Mouse (Mus musculus) erythroblast, adult 5-6 weeks (primary cell): ENCODE data around the gene Mylk. TPM values are rescaled to one million over a fixed set of nuclear protein-coding genes. Genes with fewer than 3 reads are reported as not detected.
"Not testable (repeated sequence)": the region's sequence is repeated elsewhere in the genome, so short reads cannot be mapped to it uniquely, and the experiment has no call there.

Source experiments
- ATAC-seq: replicated peaks from 2 replicates; pipeline ENCODE4 v1.8.0; 2016; ENCODE audit warnings: moderate number of reproducible peaks, mild to moderate bottlenecking, moderate TSS enrichment, inconsistent platforms; ENCODE audit not compliant: poor library complexity, low FRiP score, severe bottlenecking
- total RNA-seq, 2 experiments: library from RNA; stranded (forward) in 1 of 2; stranded (reverse) in 1 of 2; fragments of 150-400 nt in 1 of 2; fragments of 200-764, 138-1000 nt in 1 of 2; gene quantifications; 2 replicates each; pipeline versions ENCODE4 v1.2.3 to v1.2.4; 2015 to 2017; ENCODE audit warnings: low replicate concordance in 2 of 2

Gene Mylk
- total RNA-seq, 2 experiments from 2014 or later = 0.38 to 0.85 TPM

DNA sequence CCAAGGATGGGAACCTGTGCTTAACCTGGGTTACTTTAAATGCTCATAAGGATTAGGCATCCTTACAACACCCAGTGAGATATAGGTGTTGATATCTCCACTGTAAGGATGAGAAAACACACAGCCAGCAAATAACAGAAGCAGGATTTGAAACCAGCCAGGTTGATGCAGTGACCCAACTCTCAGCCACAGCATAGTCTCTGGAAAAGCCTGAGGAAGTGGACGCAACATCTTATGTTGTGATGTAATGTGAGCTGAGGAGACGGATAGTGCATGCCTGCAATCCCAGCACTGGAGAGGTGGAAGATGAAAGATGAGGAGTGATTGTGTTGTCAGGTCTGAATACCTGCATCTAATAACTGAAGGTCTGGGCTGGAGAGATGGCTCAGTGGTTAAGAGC lies 22.4 kb downstream of the Mylk start:
- no peak for ATAC-seq

DNA sequence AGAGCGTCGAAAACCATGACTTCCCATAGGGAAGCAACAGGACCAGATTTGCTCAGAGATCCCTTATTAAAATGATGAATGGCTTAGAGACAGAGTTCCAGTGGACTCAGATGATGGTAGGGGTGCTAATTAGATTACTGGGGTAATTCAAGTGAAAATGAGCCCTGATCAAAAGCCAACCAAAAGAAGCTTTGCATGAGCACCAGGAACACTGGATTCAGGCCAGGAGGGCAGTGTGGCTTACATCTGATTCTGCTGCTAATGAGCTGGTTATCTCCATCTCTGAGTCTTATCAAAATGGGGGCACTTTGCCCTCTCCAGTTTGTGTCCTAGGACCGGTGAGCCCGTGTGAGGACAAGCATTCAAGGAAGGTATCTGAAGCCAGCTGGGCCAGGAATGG lies 23.4 kb downstream of the Mylk start:
- no peak for ATAC-seq

DNA sequence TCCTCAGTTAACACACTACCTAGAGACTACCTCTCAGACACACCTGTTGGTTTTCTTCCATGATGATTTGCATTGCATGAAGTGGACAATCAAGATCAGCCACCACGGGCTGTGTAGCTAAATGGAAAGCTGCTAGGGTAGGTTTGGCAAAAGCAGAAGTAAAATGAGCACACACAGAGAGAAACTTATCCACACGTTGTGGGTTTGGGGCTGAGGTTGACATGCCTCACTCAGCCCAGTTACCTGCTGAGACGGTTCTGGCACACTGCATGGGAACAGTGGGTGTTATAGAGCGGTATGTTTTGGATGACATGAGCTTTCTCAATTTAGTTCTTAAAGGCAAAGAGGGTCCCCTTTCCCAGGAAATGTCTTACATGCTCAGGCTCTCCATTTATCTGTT lies 25.1 kb downstream of the Mylk start:
- no peak for ATAC-seq

DNA sequence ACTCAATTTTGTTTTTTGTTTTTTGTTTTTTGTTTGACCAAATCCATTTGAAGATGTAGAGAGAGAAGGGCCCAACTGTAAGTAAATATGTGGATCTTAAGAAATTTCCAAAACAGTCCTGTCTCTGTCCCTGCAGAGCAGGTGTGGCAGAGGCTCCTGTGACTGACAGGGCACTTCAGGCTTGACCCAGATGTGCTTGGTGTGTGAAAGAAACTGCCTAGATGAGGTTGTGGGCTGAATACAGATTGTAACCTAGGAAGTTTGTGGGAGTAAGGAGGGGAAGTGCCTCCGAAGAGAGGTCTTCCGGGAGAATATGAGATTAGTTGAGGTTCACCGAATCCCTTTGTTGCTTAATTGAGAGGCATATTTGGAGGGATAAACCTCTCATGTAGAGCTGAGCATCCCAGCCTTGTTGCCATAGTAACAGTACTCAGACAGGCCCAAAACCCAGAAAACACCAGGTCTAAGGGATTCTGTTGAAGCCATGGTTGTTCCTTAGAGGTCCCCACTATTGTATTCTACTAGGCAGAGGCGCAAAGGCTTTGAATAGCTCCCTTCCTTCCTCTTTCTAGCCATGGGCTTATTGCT lies 27.5 kb downstream of the Mylk start:
- ATAC-seq = no peak

DNA sequence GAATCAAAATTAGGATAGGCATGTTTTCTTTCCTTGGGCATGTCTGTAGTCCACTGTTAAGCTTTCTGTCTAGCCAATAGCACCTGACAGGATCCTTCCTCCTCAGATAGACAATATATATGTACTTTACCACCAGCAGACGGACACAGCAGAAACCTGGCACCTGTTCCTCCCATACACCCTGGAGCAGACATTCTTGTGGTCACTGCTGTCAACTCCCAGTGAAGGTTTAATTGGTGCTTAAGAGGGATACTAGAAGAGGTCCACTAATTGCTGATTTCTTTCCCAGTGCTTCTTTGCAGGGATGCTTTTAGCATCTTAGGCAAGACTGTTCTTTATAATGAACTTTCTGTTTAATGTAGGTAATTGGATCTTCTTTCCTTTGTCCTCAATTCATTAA lies 37.4 kb downstream of the Mylk start:
- no peak for ATAC-seq

DNA sequence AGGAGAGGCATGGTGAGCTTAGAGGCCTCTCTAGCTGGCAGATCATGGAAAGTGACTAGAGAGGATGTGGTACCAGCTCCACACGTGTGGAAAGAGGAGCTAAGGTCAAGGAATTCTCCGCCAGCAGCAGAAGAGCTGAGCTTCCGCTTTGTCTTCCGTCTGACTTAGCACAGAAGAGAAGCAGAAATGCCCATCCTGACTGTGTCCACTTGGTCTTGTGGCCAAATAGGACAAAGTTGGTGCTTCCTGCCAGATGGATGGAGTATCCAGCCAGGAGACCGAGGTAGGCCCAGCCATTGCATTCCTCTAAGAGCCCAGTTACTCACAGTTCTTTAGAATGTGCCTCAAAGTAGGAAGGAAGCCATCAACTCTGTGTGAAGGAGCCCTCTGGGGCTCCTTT lies 38.5 kb downstream of the Mylk start:
- no peak for ATAC-seq

DNA sequence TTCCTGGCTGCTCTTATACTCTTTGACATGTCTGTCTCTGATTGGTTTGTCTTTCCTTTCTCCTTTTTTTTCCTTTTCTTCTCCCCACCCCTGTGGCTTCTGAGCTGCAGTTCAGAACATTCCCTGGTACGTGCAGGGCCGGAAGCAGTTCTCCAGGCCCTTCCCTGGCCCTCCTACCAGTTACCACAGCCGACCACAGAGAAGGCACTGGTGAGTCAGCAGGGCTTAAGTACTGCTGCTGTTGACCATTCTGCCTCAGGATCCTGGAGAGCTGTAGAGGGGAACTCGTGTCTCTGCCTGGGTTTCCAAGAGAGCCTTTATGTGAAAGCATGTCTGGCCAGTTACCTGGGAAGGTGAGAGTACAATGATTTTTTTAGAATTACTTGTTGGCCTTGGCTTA lies 39.7 kb downstream of the Mylk start:
- ATAC-seq = no peak

DNA sequence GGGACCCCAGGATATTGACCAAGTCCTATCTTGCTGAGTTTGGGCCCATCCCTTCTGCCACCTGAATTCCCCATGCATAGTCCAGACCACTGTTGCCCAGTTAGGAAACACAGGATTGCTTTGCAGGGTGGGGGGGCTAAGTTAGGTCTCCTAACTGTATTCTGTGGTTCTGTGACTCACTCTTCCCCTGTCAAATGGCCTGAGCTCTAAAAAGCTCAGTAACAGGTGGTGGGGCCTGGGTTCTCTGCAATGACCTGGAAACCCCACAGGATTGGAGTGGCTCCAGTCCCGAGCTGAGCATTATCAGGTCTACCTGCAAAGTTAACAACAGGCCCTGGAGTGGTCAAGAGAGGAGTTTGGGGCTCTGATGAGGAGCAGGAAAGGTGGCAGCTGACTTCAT lies 47.5 kb downstream of the Mylk start:
- no peak for ATAC-seq

DNA sequence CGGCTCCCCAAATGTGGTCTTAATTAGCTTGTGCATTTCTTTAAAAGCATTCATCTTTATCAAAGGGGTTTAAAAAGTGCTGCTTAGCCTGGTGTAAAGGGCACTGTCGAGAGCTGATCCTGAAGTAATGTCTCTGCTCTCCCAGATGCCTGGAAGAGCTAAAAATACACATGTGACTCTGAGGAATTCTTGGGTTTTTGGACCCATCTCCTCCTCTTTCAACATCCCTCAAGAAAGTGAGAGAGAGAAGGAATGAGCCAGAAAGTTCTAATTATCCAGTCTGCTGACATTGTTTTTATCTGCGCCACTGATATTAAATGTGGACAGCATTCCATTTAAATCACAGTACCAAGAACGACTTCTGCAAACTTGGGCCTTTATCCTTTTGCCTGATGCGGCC lies 48.0 kb downstream of the Mylk start:
- ATAC-seq = no peak

DNA sequence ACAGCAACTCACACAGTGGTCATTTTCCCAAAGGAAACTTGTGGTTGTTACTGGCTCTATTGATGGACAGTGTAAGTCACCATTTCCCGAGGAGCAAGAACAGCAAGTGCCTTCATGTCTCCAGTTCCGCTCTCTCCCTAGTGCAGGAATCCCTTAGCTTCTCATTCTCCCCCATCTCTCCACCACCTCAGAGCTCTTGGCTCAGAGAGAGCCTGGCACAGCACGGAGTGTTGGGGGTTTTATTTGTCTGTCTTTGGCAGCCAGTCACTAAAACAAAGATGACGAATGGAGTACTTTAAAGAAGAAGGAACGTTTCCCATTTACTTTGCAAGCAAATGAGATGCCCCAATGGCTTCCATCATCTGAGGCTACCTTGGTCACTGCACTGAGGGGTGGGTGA lies 56.2 kb downstream of the Mylk start:
- ATAC-seq = no peak

DNA sequence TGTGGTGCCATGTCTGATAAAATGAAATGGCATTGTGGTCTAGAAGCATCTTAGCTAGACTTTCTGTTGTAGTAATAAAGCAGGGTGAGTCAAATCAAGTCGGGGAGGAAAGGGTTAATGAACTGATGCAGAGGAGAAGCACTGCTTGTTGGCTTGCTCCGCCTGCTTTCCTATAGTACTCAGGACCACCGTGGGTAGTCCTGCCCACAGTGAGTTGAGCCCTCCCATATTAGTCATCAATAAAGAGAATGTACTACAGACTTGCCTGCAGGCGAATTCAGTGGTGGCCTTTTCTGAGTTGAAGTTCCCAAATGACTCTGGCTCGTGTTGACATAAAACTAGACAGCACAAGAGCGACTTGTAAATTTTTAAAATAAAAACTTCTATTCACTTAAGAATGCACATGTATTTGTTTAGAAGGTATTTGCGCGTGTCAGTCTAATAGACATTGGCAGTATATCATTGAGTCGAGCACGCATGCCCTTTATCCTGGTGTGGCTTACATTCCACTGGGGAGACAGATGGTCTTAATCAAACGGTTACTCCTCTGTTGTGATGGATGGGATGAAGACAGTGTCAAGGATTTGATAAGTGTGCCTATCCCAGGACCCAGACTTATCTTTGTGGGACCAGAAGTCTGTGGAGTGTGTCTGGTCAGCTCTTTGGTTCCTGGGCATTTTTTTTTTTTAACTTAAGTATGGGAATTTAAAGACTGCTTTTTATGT lies 59.4 kb downstream of the Mylk start:
- no peak for ATAC-seq

DNA sequence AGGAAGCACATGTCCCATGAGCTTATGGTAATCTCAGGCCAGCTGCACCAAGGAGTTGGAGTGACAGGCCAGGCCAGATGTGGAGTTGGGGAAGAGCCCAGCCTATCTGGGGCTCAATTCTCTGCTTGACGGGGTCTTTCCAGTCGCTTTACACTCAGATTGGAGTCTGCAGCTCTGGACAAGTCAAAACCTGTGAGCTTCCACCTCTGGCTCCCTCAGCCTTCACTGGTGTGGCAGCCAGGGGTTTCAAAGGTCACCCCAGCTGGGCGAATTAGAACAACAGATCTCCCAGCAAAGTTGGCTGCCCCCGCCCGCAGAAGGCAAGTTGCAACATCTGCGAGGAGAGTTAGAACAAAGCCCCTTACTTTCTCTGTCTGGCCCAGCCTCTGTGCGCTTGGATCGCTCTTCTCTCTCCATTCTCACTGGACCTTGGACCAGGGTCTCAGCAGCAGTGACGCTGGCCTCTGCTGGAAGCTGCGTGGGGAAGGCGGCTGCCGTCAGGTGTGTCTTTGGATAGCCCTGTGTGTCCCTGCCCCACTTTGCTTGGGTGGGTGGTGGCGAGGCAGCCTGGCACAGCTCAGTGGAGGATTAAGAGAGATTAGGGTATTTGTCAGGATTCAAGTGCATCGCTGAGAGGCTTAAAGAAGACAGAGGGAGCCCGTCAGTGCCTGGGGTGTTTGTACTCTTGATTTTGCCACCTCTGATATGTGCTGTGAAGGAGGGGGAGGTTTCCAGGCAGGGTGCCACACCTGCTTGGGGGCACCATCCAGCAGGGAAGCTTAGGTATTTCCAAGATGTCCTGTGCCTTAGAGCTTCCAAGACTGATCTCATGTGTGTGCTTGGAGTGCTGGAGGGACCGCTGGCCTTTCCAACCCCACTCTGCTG lies 62.1 kb downstream of the Mylk start:
- ATAC-seq = no peak

DNA sequence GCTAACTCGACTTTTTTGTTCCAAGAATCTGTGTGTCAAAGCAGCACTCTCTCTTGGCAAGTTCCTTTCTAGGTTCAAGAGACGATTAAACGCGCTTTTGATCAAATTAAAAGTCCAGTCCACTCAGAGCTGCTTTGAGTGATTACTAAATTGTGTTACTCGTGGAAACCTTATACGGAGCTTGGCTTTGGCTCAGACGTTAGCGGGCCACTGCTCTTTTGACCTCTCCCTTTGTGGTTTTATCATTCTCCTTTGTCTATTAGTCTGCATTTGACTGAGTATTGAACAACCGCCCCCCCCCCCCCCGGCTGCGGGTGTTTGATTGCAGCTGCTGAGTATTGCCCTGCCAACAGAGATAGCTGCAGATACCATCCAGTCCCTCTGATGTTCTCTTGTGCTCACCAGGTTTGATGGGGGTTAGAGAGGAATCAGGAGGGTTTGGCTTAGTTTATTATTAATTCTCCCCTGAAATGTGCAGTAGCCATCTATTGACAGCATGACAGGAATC lies 62.8 kb downstream of the Mylk start:
- ATAC-seq = no peak

DNA sequence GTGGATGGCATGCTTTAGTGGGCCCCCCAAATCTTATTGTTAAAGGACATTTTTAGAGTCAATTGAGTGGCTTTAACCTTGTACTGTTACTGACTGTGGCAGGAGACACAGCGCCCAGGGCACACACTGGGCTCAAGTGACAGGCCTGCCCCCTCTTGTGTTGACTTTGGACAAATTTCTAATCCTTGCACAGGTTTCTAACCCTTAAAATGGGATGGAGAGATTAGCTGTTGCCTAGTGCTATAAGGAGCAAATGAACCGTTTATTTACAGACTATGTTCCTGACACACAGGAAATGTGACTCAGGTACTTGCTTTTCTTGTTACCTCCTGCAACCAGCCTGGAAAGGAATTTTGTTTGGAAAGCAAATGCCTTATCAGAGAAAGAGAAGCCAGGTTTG lies 67.2 kb downstream of the Mylk start:
- ATAC-seq = no peak

DNA sequence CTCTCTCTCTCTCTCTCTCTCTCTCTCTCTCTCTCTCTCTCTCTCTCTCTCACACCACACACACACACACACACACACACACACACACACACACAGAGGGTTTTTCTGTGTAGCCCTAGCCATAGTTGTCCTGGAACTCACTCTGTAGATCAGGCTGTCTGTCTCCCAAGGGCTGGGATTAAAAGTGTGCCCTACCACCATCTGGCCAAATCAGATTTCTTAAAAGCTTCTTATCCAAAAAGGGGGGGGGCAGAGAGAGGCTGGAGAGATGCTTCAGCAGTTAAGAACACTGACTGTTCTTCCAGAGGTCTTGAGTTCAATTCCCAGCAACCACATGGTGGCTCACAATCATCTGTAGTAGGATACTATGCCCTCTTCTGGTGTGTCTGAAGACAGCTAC lies 68.2 kb downstream of the Mylk start:
- ATAC-seq = not testable (repeated sequence)

DNA sequence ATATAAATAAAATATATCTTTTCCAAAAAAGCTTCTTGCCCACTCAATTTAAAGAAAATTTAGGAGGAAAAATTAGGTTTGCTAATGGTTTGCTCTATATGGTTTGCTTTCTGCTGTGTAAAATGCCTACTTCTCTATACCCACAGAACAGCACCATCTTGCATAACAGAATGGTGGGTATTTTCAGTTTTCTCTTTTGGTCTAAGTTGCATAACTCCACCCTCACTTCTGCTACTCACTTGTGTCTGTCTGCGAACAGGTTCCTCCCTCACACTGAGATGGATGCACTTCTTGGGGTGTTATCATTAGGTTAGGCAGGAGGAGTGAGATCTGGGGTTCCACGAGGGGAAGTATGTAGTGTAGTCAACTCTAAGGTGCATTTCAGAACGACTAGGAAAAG lies 68.6 kb downstream of the Mylk start:
- no peak for ATAC-seq

DNA sequence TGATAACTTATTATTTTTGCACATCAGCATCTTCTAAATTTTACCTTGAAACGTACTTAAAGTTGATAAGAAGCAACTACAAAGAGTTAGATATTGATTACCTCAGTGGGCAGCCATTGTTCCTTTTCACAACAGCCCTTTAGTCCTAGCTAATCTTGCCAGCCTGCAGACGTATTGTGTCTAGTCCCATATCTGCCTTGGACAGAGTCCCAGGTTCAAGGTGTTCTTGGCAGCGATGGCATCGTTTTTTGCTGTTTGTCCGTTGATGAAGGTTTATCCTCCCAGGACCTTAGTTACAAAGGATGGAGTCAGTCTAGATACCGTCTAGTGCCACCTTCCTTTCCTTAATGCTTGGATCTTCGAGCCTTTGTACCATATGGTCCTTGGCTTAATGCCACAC lies 69.6 kb downstream of the Mylk start:
- ATAC-seq = no peak

DNA sequence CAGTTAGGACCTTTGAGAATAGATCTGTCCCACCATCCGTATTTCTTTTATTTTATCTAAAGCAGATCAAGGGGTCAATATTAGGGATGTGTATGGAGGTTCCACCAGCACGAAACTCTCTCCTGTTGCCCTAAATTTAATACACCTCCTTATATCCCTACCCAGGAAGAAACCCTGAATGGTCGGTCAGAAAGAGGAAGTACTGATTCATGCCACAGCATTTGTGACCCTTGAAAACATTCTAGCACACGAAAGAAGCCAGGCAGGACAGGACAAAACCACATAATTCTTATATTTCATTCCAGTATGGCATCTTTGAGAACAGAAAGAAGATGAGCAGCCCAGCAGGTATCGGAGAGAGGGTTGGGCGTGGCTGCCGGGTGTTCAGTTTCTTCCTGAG lies 71.5 kb downstream of the Mylk start:
- no peak for ATAC-seq

DNA sequence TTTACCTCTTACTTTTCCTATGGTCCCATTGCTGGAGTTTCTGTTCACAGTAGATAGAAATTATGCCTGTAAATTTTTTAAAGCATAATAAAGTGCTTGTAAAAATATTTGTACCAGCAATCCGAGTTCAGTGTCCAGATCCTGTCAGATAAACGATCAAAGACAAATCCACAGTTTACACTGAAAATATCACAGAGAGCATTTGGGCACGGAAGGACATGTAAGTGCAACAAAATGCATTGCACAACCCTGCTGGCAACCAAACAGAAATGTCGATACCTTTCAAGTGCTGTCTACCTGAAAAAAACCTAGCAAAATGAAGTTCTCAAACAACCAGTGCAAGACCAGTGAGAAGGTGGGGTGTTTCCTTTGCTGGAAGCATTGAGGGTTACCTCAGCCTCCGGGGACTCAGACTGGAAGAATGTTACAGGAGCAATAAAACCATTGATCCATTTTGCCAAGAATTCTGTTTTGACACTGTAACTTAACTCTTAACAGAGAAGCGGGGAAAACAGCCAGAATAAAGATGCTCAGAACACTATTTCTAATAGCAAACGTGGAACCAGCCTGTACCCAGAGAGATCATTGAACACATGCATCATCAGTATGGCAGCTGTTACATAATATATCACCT lies 80.2 kb downstream of the Mylk start:
- no peak for ATAC-seq

DNA sequence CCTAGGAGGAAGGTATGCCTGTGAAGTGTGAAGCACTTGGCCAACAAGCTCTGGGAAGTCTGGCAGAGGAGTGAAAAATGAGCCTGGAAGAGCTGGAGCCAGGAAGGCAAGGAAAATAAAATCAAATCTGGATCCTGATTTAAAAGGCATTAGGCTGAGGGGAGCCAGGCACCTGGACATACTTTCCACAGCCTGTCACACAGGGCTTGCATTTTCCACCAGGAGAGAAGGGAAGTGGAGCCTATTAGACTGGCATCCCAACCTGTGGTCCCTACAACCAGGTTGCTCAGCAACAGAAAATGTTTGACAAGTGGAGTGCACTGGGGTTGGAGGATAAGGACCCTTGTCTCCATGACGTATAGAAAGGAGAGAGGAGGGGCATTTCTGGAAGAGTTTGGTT lies 89.5 kb downstream of the Mylk start:
- no peak for ATAC-seq
